Mouse (Mus musculus) MEL (cell line): ENCODE measurements around the gene Sfpq. TPM values are rescaled to one million over a fixed set of nuclear protein-coding genes. Genes with fewer than 3 reads are reported as not detected.

Source experiments
- DNase-seq: peaks from one replicate; pipeline ENCODE4 v3.0.0; 2011; ENCODE audit warnings: low read depth, low spot score
- H3K27ac ChIP-seq: 2 replicates; pipeline ENCODE4 v1.5.1; 2012; ENCODE audit warnings: low read depth, mild to moderate bottlenecking, control low read depth, low read length, moderate library complexity; ENCODE audit not compliant: control insufficient read depth
- H3K27me3 ChIP-seq, 2 experiments: fragments of 150-350 bp in 1 of 2; sonication (generic) in 1 of 2; 2 replicates each; pipeline ENCODE4 v1.6.1; 2012; ENCODE audit warnings: low read length in 2 of 2, mild to moderate bottlenecking in 2 of 2, improper control_type of control experiment in 1 of 2, moderate library complexity in 1 of 2; ENCODE audit not compliant: insufficient read depth in 2 of 2, control insufficient read depth in 1 of 2
- H3K36me3 ChIP-seq, 2 experiments: 2 replicates each; pipeline ENCODE4 v1.6.1; 2012 to 2014; ENCODE audit warnings: low read length in 2 of 2, improper control_type of control experiment in 1 of 2, inconsistent platforms in 1 of 2, mild to moderate bottlenecking in 1 of 2; ENCODE audit not compliant: insufficient read depth in 2 of 2, control insufficient read depth in 1 of 2
- H3K4me1 ChIP-seq, 2 experiments: fragments of 150-350 bp in 1 of 2; sonication (generic) in 1 of 2; 2 replicates each; pipeline ENCODE4 v1.6.1; 2012; ENCODE audit warnings: low read length in 2 of 2, improper control_type of control experiment in 1 of 2, mild to moderate bottlenecking in 1 of 2; ENCODE audit not compliant: insufficient read depth in 2 of 2, control insufficient read depth in 1 of 2
- H3K4me3 ChIP-seq, 2 experiments: fragments of 150-350 bp in 1 of 2; sonication (generic) in 1 of 2; 2 replicates each; pipeline ENCODE4 v1.5.1; 2012; ENCODE audit warnings: low read depth in 2 of 2, low read length in 2 of 2, mild to moderate bottlenecking in 2 of 2, moderate library complexity in 2 of 2, control low read depth in 1 of 2, improper control_type of control experiment in 1 of 2; ENCODE audit not compliant: control insufficient read depth in 1 of 2, insufficient read depth in 1 of 2
- H3K79me2 ChIP-seq: 2 replicates; pipeline ENCODE4 v1.6.1; 2012; ENCODE audit warnings: mild to moderate bottlenecking, low read length, moderate library complexity; ENCODE audit not compliant: control insufficient read depth, poor library complexity, insufficient read depth
- H3K9ac ChIP-seq: 2 replicates; pipeline ENCODE4 v1.6.1; 2012; ENCODE audit warnings: low read depth, mild to moderate bottlenecking, control low read depth, low read length, moderate library complexity; ENCODE audit not compliant: control insufficient read depth, poor library complexity, severe bottlenecking
- H3K9me3 ChIP-seq: fragments of 150-350 bp; sonication (generic); replicated peaks from 2 replicates; pipeline ENCODE4 v1.6.1; 2012; ENCODE audit warnings: mild to moderate bottlenecking, low read length, improper control_type of control experiment, moderate library complexity; ENCODE audit not compliant: insufficient read depth
- CHD1 ChIP-seq: IDR thresholded peaks from 2 replicates; pipeline ENCODE4 v1.6.1; 2012; ENCODE audit warnings: low read depth, mild to moderate bottlenecking, inconsistent platforms, low read length, improper control_type of control experiment
- CHD2 ChIP-seq: IDR thresholded peaks from 2 replicates; pipeline ENCODE4 v1.6.1; 2011; ENCODE audit warnings: low read length, improper control_type of control experiment
- CTCF ChIP-seq, 3 experiments: IDR thresholded peaks in 2 of 3; conservative IDR thresholded peaks in 1 of 3; 2 replicates each; pipeline ENCODE4 v1.5.1; 2011 to 2012; ENCODE audit warnings: low read length in 3 of 3, low read depth in 2 of 3, mild to moderate bottlenecking in 2 of 3, improper control_type of control experiment in 1 of 3, inconsistent platforms in 1 of 3, mixed read lengths in 1 of 3, moderate library complexity in 1 of 3; ENCODE audit not compliant: control insufficient read depth in 1 of 3, insufficient read depth in 1 of 3, poor library complexity in 1 of 3, severe bottlenecking in 1 of 3
- E2F4 ChIP-seq: IDR thresholded peaks from 2 replicates; pipeline ENCODE4 v1.6.1; 2011; ENCODE audit warnings: low read depth, low read length, improper control_type of control experiment, borderline replicate concordance
- ELF1 ChIP-seq: IDR thresholded peaks from 2 replicates; pipeline ENCODE4 v1.6.1; 2014; ENCODE audit warnings: low read depth, mild to moderate bottlenecking, inconsistent platforms, low read length, improper control_type of control experiment, moderate library complexity
- EP300 ChIP-seq, 2 experiments: IDR thresholded peaks; 2 replicates each; pipeline ENCODE4 v1.6.1; 2011; ENCODE audit warnings: improper control_type of control experiment in 2 of 2, low read length in 2 of 2, low read depth in 1 of 2, mild to moderate bottlenecking in 1 of 2
- GABPA ChIP-seq: IDR thresholded peaks from 2 replicates; pipeline ENCODE4 v1.6.1; 2012; ENCODE audit warnings: low read depth, mild to moderate bottlenecking, inconsistent platforms, low read length, improper control_type of control experiment, moderate library complexity
- HCFC1 ChIP-seq: IDR thresholded peaks from 2 replicates; pipeline ENCODE4 v1.6.1; 2012; ENCODE audit warnings: low read depth, mild to moderate bottlenecking, inconsistent platforms, low read length, improper control_type of control experiment, moderate library complexity
- JUND ChIP-seq: IDR thresholded peaks from 2 replicates; pipeline ENCODE4 v1.6.1; 2011; ENCODE audit warnings: low read depth, mild to moderate bottlenecking, improper control_type of control experiment, low read length
- KAT2A ChIP-seq: conservative IDR thresholded peaks from 2 replicates; pipeline ENCODE4 v1.6.1; 2012; ENCODE audit warnings: low read depth, low read length, improper control_type of control experiment, inconsistent platforms
- MAX ChIP-seq: IDR thresholded peaks from 2 replicates; pipeline ENCODE4 v1.6.1; 2011; ENCODE audit warnings: low read length, improper control_type of control experiment
- MAZ ChIP-seq: IDR thresholded peaks from 2 replicates; pipeline ENCODE4 v1.6.1; 2012; ENCODE audit warnings: low read depth, mild to moderate bottlenecking, inconsistent platforms, low read length, improper control_type of control experiment
- MYB ChIP-seq: IDR thresholded peaks from 2 replicates; pipeline ENCODE4 v1.6.1; 2011; ENCODE audit warnings: mild to moderate bottlenecking, low read depth, low read length, improper control_type of control experiment
- MYC ChIP-seq: IDR thresholded peaks from 2 replicates; pipeline ENCODE4 v1.6.1; 2011; ENCODE audit warnings: low read depth, mild to moderate bottlenecking, low read length, improper control_type of control experiment, moderate library complexity
- NELFE ChIP-seq: IDR thresholded peaks from 2 replicates; pipeline ENCODE4 v1.6.1; 2011; ENCODE audit warnings: low read depth, low read length, improper control_type of control experiment
- POLR2A ChIP-seq, 2 experiments: IDR thresholded peaks; 2 replicates each; pipeline ENCODE4 v1.6.1; 2011 to 2012; ENCODE audit warnings: low read length in 2 of 2, mild to moderate bottlenecking in 2 of 2, control low read depth in 1 of 2, improper control_type of control experiment in 1 of 2, low read depth in 1 of 2, moderate library complexity in 1 of 2; ENCODE audit not compliant: control insufficient read depth in 1 of 2, insufficient read depth in 1 of 2, poor library complexity in 1 of 2
- POLR2AphosphoS2 ChIP-seq: IDR thresholded peaks from 2 replicates; pipeline ENCODE4 v1.6.1; 2011; ENCODE audit warnings: low read length, improper control_type of control experiment
- POLR2AphosphoS5 ChIP-seq: IDR thresholded peaks from 2 replicates; pipeline ENCODE4 v1.6.1; 2012; ENCODE audit warnings: low read depth, borderline replicate concordance, mild to moderate bottlenecking, inconsistent platforms, low read length, moderate library complexity, mixed read lengths
- RCOR1 ChIP-seq: IDR thresholded peaks from 2 replicates; pipeline ENCODE4 v1.6.1; 2012; ENCODE audit warnings: low read depth, mild to moderate bottlenecking, inconsistent platforms, low read length, improper control_type of control experiment
- SIN3A ChIP-seq: IDR thresholded peaks from 2 replicates; pipeline ENCODE4 v1.6.1; 2012; ENCODE audit warnings: low read length, improper control_type of control experiment, inconsistent platforms
- TAL1 ChIP-seq: IDR thresholded peaks from 2 replicates; pipeline ENCODE4 v1.6.1; 2012; ENCODE audit warnings: mild to moderate bottlenecking, inconsistent platforms, low read length, moderate library complexity, mixed read lengths
- TBP ChIP-seq: IDR thresholded peaks from 2 replicates; pipeline ENCODE4 v1.8.0; 2011; ENCODE audit warnings: low read depth, low read length, improper control_type of control experiment
- TCF12 ChIP-seq: IDR thresholded peaks from 2 replicates; pipeline ENCODE4 v1.6.1; 2014; ENCODE audit warnings: low read depth, mild to moderate bottlenecking, inconsistent platforms, low read length, improper control_type of control experiment, moderate library complexity
- USF1 ChIP-seq: IDR thresholded peaks from 2 replicates; pipeline ENCODE4 v1.6.1; 2014; ENCODE audit warnings: low read depth, mild to moderate bottlenecking, inconsistent platforms, low read length, improper control_type of control experiment, moderate library complexity
- ZKSCAN1 ChIP-seq: IDR thresholded peaks from 2 replicates; pipeline ENCODE4 v1.6.1; 2012; ENCODE audit warnings: low read depth, mild to moderate bottlenecking, inconsistent platforms, low read length, improper control_type of control experiment, moderate library complexity
- polyA plus RNA-seq, 2 experiments: library from polyadenylated mRNA; stranded (reverse) in 1 of 2; unstranded in 1 of 2; fragments of >175 nt in 1 of 2; fragments of >200 nt in 1 of 2; gene quantifications; 2 replicates each; pipeline versions ENCODE4 v1.2.1 to v1.2.4; 2012; ENCODE audit warnings: low replicate concordance in 2 of 2, low read depth in 1 of 2; ENCODE audit not compliant: insufficient read length in 2 of 2, insufficient read depth in 1 of 2, missing spikeins in 1 of 2
- total RNA-seq: library from RNA; depleted of rRNA; stranded (reverse); fragments of 300-350 nt; gene quantifications from 2 replicates; pipeline ENCODE4 v1.2.3, GENCODE M21; 2012

Sfpq gene
- total and polyA plus RNA-seq, 3 experiments: 100 to 366 (median 259) TPM

DNA sequence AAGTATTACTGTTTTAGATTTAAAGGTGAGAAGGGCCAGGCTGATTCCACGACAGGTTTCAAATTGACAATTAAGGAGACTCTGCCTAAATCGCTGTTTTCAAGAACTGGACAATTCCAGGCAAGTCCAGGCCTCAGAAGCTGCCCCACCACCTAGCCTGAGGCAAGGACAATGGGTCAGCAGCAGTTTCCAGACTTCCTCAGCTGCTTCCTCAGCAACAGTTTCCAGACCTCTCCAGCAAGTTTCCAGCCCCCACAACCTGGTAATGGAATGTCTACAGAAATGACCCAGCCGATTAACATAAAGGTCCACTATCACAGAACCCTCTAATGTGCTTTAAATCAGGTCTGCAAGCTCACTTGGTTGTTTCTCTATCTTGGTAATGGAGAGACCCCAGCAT, 16.7 kb upstream of the Sfpq start:
- Histone ChIP-seq H3K9me3 (no peaks in the 10 kb centered on the region), H3K79me2 (no peaks in the 10 kb centered on the region)
- TF ChIP-seq MAZ (no peak), KAT2A (no peak), NELFE (no peak), GABPA (no peak), TBP (no peak), MYB (no peak), RCOR1 (no peak), CHD2 (no peak), ELF1 (no peak), CHD1 (no peak), USF1 (no peak), CTCF (IDR thresholded peaks at IDR 0.05 in 2 of 3, conservative IDR thresholded peaks at IDR 0.05 in 1 of 3; ENCODE audit: control insufficient read depth in 1 of 3, insufficient read depth in 1 of 3, low read depth in 2 of 3, low read length in 3 of 3, poor library complexity in 1 of 3, severe bottlenecking in 1 of 3) (no peak)

GRCm38 (mm10) chr4:127005113-127005936, 15.8 kb upstream of the Sfpq start:
- TF ChIP-seq RCOR1: no peak
- no peak for TF ChIP-seq E2F4
- TF ChIP-seq EP300 (IDR thresholded peaks at IDR 0.05; ENCODE audit: low read depth in 1 of 2, low read length in 2 of 2): no peak
- no peak for TF ChIP-seq CHD2
- TF ChIP-seq POLR2A (IDR thresholded peaks at IDR 0.05; ENCODE audit: control insufficient read depth in 1 of 2, insufficient read depth in 1 of 2, low read depth in 1 of 2, low read length in 2 of 2, poor library complexity in 1 of 2): no peak
- no peak for TF ChIP-seq MYC
- TF ChIP-seq MAX: no peak
- no peak for TF ChIP-seq SIN3A
- no peak for TF ChIP-seq ZKSCAN1
- no peak for TF ChIP-seq NELFE
- no peak for TF ChIP-seq JUND
- TF ChIP-seq POLR2AphosphoS5: no peak
- TF ChIP-seq USF1: no peak
- TF ChIP-seq TCF12: no peak
- no peak for TF ChIP-seq TAL1
- TF ChIP-seq HCFC1: no peak
- no peak for TF ChIP-seq MYB
- no peak for TF ChIP-seq CTCF (IDR thresholded peaks at IDR 0.05 in 2 of 3, conservative IDR thresholded peaks at IDR 0.05 in 1 of 3; ENCODE audit: control insufficient read depth in 1 of 3, insufficient read depth in 1 of 3, low read depth in 2 of 3, low read length in 3 of 3, poor library complexity in 1 of 3, severe bottlenecking in 1 of 3)
- no peak for TF ChIP-seq POLR2AphosphoS2
- no peak overlapping the region for H3K27ac ChIP-seq
- peaks cover 0 to 2% of the 10 kb centered on the region in 2 experiments; a peak in 1 of 4 replicates for H3K4me1 ChIP-seq
- H3K27me3 ChIP-seq: peaks cover 1 to 5% of the 10 kb centered on the region in 2 experiments
- no peaks in the 10 kb centered on the region for H3K9me3 ChIP-seq
- peaks cover 0 to 4% of the 10 kb centered on the region in 2 experiments; a peak in 2 of 4 replicates for H3K36me3 ChIP-seq
- H3K9ac ChIP-seq: no peak overlapping the region
- no peak overlapping the region for H3K4me3 ChIP-seq
- DNase-seq: no peak
- H3K79me2 ChIP-seq: no peaks in the 10 kb centered on the region

More for the DNA sequence above, 16.7 kb upstream of the Sfpq start:
- no peak for DNase-seq
- H3K4me3 ChIP-seq: no peak overlapping the region
- H3K27me3 ChIP-seq: peaks cover 1 to 5% of the 10 kb centered on the region in 2 experiments
- peaks cover 0 to 2% of the 10 kb centered on the region in 2 experiments; a peak in 1 of 4 replicates for H3K4me1 ChIP-seq
- no peak overlapping the region for H3K9ac ChIP-seq
- no peak overlapping the region for H3K27ac ChIP-seq
- peaks cover 0 to 4% of the 10 kb centered on the region in 2 experiments; a peak in 2 of 4 replicates for H3K36me3 ChIP-seq
